Mouse (Mus musculus): ENCODE measurements around the gene Ramp3.

GRCm38 (mm10) chr11:6684741-6685140 lies 26.4 kb downstream of the Ramp3 start:
- TF ChIP-seq CTCF (IDR thresholded peaks at IDR 0.05; ENCODE audit: low read depth, low read length): no peak
- no peak for TF ChIP-seq POLR2A (IDR thresholded peaks at IDR 0.05; ENCODE audit: borderline replicate concordance, low read depth, low read length)

Measured in bone marrow macrophage, adult 2 months (primary cell).